Mouse (Mus musculus) cerebellum, adult 11 months (tissue): ENCODE results near the gene Oxtr.

Source experiments
- DNase-seq: peaks from one replicate; pipeline ENCODE4 v3.0.0; 2022

Oxtr gene

DNA sequence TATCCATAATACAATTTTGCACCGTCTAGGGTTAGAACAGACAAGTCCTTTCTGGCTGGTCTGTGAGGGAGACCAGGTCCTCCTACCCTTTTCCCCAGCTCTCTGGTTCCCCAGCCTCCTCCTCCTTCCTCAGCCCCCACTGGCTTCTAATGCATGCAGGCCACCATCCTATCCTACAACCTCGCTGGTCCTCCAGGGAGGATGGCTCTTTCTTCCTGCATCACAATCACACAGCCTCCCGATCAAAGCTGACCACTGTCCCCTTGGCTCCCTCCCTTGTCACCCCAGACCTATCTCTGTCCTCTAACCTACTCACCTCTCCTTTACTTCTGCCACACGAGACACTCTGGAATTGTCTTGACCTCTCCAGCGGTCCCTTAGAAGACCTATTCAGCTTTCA, 1.8 kb downstream of the Oxtr start:
- DNase-seq, result no peak

DNA sequence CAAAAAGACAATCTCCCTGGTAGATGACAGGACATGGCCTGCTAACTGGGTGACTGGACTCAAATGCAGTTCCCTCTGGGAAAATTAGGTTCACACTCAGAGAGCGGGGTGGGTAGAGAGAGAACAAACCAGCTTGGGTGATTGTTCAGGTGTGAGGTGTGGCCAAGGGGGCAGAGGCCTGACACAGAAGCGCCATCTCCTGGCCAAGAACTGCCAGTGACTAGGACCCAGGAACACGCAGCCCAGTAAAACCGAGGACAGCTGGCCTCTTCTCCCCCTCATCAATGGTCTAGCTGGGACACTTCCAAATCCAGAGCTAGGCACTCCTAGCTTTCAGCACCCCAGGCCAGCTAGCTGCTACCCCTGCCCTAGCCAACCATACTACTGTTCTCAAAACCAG, 5.4 kb downstream of the Oxtr start:
- peak; percentile 8 for DNase-seq

DNA sequence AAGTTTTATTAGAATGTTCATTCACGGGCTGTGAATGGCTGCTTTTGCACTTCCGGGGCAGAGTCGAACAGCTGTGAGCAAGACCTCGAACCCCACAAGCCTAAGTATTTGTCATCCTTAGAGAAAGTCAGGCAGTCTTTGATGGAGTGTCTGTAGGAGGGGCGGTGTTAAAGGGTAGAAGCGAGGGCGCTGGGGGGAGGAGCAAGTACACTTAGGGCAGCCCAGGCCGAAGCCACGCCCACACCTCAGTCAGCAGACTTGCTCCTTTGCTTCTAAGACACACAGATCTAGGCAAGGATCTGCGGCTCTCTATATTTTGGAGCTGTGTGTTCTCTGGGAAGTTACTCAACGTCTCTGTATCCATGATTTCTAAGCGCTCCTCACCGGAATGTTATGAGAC, 9.9 kb downstream of the Oxtr start:
- no peak for DNase-seq

DNA sequence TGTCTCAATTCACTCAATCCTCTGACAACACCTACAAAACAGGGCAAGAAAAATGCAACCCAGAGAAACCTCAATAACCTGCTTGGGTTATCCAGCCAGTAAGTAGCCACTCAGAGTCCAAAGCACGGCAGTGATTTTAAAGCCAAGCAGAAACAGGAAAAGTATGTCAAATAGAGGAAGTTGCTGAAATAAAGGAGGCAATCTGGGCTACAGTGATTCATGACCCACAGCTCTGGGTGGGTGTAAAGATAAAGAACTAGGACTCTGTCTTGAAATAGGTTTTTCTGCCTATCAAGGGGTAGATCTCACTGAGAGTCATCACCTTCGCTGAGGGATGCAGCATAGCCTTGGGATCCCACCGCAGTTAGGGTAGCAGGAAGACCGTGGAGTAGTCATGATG, 18.1 kb downstream of the Oxtr start:
- DNase-seq, result no peak

DNA sequence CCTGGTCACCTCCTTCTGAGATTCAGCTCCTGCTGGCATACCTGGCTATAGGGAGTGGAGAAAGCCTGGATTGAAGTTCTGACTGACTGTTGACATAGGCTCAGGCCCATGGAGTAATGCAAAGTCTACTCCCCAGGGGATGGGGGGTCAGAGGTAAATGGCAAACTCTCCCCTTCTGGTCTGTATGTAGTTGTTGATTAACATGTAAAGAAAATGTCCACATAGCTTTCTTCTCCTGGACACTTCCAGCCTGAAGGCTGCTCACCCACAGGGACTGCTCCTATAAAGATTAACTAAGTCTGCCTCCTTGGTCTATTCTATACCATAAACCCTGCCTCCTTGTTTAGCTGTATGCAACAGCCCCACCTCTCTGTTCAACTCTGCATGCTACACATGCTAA, 23.7 kb downstream of the Oxtr start:
- DNase-seq, result no peak

DNA sequence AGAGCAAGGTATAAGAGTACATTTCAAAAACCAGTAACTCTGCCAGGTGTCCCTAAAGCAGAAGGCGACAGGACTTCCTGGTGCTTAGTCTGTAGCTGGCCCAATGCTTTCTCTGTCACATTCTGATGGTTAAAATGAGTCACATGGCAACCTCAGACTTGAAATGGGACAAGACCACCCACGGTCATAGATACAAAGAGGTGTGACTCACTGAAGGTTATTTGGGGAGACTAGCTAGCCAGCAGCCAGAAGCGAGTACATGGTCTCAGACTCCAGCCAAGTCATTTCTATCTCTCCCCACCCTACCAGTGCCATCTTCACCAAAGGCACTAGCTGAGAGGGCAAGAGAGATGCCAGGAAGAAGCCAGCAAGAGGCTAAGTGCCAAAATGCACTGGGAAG, 24.3 kb downstream of the Oxtr start:
- no peak for DNase-seq

DNA sequence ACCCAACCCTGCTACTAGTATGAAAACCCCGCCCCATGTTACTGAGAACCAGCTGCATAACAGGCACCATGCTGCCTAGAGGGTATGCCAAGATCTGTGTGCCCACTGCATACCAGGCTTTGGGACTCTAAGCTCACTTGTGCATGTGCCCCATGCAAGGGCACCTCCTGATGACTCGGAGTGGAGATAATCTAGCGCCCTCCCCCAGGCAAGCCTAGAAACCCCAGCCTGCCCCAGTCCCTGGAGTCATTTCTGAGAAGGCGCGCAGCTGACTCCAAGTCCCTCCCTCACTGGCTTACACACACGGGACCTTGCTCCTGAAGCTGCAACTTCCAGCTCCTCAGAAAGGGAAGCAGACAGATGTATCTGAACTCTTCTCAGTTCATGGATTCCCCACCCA, 26.4 kb downstream of the Oxtr start:
- no peak for DNase-seq

DNA sequence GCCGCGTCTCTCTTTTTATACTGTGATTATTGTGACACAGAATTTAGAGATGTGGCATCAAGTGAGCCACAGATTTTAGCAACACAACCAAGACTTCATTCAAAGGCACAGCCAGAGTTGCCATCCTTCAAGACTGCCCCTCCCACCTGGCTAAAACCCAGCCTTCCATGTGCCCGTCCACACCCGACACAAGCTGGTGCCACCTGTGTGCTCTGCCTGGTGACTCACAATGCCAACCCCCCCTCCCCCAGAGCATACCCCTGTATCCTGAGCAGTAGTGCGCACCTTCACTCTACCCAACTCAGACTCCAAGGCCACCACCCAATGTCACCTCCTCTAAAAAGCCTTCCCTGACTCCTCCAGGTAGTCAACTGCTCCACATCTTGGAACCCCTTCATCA, 28.3 kb downstream of the Oxtr start:
- no peak for DNase-seq

DNA sequence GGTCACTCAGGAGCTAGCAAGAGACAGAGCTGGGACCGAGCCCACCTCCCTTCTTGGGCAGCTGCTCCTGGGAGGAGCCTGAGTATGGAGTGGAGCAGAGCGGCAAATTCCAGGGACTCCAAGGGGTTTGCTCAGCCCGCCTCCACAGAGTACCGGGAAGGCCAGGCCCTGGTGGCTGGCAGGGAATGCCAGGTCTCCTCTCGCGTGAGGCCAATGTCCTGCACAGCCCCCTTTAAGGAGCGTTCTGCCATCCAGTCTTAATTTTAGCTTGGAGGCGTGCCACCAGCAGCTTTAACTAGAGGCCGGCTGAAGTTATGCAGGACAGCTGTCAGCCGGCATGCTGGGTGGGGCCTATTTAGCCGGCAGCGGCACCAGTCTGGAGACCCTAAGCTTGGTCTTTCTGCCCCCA, 30.4 kb downstream of the Oxtr start, which contains the start of gene Cav3:
Gene Cav3 (plus strand): TSS at position 165 of the 409 bp plus-strand sequence.
- DNase-seq, result no peak

DNA sequence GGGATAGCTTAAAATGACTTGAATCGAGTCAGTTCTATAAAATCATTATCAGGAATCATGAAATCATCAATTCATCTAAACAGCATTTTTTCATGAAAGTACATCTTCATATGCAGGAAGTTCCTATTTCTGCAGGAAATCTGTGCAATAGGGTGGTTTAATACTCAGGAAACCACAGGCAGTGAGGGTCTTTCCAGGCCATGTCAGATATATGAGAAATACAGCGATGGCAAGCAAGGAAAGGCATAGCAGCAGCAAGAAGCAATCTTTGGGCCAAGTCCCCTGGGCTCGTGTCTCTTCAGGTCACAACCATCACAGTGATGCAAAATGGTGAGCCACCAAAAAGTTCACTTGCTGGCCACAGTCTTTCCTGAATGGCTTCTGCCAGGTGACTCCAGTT, 44.1 kb downstream of the Oxtr start:
- no peak for DNase-seq

DNA sequence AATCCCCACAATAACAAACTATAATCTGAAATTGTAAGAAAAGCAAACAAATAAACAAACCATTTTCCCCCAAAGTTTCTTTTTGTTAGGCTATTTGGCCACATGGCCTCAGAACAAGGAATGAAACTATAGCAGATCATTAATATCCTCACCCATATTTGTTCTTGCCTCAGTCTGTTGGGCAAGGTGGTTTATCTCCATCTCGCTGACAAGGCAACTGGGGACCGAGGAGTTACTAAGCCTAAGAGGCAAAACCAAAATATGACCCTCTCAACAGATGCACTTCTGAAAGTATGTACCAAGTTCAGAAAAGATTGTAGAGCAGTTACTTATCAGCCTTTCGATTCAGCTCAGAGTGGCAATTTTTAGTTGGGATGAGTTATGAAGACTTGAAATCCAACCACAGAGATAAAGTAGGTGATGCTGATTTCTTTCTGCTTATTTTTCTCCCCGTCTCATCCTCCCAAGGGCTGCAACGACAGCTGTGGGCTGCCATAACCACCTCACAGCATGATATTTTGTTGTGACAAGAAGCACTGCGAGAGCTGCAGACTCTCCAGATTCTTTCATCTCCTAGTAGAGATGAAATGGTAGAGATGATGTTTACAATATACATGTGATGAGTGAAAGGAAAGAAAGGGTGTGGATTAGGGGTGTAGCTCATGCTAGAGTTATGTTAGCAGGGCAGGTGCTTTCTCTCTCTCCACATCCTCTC, 63.6 kb downstream of the Oxtr start:
- no peak for DNase-seq

DNA sequence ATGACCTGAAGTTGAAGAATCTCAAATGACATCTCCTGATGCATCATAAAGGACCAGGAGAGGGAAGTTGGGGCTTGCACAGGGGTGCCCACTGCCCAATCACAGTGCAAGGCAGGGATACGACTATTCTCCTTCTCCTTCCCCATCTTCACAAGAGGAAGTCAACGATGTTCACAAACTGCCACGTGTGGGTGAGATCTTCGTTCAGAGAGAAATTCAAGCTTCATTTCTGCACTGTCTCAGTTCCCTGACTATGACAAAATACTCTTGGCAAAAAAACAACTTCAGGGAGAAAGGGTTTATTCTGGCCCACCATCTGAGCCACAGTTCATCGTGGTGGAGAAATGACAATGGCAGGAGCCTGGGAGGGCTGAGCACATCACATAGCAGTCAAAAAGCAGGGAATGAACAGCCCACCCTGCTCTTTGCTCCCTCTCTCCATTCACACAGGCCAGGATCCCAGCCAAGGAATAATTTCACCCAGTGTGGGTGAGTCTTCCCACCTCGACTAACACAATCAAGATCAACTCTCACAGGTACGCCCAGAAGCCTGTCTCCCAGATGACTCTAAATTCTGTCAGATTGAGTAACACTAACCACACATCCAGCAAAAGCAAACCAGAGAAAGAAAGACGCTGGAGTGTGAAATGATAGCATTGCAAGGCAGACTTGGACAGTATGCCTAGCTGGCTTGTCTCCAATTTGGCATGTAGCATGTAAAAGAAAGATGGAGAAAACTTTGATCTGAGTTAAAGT, 65.8 kb downstream of the Oxtr start:
- no peak for DNase-seq
